Mouse (Mus musculus): ENCODE results near the gene Cfap97d2.
A peak's percentile ranks its signal among the peaks of the same experiment; 100 is the strongest.

The Cfap97d2 gene

DNA sequence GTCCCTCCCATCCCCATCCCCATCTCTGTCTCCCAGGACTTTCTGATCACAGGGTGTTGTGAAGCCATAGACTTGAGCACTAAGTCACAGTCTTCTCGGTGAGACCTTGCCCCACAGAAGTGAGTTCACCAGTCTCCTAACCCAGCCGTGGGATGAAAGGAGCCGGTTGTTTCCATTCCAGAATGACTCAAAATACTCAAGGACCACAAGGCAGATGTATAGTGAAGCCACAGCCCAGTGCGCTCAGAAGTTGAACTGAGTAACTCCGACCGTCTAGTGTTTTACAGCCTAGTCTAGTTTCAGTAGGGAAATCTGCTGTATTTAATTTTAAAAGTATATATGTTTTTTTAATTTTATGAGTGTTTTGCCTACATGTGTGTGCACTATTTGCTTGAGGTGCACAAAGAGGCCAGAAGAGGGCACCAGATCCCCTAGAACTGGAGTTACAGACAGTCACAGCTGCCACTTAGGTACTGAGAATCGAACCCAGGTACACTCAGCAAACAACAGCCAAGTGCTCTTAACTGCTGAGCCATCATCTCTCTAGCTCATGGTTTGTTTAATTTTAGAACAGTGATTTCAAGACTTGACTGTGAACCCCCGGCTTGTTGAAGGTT lies 18.5 kb upstream of the Cfap97d2 start:
- DNase-seq (ENCODE audit: low spot score), result no peak

DNA sequence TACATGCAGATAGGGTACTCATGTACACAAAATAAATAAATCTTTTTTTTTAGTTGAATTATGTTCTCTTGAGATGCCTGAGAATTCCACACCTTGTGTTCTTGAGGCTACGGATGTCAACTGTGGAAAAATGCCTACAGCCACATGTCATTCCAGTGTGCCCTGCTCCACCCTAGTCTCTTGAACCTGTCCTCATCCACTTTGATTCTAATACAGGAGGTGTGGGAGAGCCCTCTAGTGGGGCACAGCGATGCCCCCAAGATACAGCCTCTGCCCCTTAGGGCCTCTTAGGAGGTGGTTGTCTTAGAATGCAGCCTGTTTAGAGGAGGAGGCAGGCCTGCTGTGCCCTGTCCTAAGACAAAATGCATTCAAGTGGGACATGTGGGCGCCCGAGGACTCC lies 17.7 kb upstream of the Cfap97d2 start:
- DNase-seq (ENCODE audit: low spot score), result no peak

DNA sequence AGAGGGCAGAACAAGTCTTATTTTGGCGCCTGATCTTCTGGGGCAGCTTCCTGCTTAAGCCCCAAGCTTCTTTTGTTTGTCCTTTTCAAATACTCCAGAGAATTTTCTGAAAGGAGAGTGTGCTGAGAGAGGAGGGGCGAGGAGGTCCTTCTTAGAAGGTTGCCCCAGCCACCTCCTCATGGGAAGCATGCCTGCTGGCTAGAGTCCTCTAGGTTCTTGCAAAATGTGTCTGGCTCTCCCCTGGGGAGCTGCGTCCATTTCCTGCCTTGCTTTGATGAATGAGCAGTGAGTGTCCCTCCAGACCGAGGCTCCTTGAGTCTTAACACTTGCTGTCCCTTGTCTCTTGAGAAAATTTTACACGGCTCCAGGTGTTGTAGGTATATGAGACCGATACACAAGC lies 17.2 kb upstream of the Cfap97d2 start:
- DNase-seq (ENCODE audit: low spot score), result peak; percentile 47

DNA sequence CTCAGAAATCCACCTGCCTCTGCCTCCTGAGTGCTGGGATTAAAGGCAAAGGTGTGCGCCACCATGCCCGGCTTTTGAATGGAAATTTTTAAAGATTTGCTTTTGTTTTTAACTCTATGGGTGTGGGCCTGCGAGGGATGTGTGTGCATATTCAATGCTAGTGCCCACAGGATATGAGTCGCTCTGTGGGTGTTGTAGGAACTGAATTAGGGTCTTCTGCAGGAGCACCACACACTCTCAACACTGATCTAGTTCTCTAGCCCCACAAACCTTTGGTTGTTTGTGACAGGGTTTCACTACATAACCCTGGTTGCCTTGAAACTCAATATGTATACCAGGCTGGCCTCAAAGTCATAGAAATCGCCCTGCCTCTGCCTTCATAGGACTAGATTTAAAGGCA lies 16.4 kb upstream of the Cfap97d2 start:
- no peak for DNase-seq (ENCODE audit: low spot score)

DNA sequence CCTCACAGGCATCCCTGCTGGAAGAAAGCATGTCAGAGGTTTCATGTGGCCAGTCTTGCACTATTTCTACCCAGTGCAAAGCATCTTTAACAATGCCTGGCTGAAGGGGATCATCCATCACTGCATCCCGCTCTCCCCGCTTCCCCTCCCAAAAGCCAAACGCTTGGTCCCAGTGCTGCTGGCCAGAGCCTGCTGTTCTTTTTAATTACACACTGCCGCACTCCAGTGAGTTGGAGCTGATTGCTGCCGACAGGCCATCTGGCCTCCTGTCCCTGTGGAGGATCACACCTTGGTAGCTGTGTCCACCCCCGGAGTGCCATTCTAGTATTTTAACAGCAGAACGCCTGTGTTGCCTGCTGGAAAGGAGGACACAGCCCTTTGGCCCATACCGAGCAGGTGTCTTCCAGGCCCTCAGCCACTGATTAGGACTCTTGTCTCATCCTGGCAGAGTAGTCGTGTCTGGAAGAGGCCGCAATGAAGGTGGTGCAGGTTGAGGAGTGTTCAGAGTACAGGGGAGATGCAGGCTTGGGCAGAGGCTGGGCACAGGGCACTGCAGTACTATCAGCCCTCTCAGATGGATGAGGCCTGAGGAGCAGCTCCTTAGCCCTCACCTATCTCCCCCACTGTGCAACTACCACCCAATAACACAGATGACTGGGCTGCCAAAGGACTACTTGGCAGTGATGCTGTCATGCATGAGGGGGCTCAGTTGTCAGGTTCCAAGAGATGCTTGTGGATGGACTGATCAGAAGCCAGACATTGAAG lies 13.2 kb upstream of the Cfap97d2 start:
- DNase-seq (ENCODE audit: low spot score), result no peak

DNA sequence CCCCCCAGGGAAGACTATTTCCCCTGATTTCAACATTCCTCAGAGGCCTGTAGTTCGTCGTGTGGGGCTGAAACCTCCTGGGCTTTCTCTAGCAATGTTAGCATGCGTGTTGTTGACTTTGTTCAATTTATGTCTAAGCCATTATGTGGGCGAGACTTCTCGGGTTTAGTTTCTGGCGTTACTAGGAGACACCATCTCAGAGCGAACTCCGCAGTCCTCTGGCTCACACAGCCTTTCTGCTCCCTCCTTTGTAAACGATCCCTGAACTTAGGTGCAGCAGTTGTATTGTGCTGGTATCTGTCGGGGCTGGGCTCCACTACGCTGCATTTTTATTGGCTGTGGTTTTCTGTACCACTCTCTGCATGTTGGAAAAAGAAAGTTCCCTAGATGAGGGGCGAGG lies 11.0 kb upstream of the Cfap97d2 start:
- DNase-seq (ENCODE audit: low spot score), result no peak

DNA sequence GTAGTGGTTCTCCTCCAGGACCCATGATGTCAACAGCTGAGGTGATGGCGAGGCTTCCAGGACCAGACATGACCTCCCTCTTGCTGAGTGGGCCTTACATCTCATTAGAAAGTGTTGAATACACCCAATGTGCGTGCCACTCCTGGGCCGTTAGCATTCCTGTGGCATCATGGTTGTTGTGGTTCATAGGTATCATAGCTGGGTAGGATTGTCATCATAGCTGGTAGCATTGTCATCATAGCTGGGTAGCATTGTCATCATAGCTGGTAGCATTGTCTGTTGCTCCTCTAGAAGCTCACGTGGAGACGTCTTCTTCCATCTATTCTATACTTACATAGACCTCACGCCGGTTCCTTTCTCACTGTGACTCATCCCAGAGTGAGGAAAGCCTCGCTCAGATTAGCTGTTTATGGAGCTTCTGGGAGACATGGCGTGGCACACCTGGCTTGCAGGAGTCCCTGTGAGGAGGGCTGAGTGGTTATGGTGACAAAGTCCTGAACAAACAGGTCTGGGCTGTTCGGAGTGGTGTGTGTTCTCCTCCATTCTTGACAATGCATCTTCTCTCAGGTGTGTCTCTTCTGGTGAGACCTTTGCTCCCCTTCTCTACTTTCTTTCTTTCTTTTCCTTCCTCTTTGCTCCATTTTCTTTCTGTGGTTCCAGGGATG lies 10.4 kb upstream of the Cfap97d2 start:
- no peak for DNase-seq (ENCODE audit: low spot score)

DNA sequence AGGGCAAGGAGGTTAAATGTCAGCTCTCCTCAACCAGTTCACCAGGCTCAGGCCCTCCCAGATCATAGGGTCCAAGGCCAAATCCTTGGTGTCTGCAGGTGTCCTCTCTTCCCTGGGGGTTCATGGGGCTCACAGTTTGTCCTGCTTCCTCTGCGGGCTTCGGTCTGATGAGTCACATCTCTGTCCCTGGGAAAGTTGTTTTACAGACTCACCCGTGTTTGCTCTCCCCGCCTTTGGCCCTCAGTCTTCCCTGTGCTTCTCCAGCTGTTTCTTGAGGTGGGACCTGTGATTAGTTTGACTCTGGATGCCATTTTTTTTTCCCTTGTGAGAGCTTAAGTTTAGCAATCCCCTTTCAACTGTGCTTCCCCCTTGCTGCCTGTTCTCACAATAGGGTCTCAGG lies 9.5 kb upstream of the Cfap97d2 start:
- DNase-seq (ENCODE audit: low spot score), result no peak

DNA sequence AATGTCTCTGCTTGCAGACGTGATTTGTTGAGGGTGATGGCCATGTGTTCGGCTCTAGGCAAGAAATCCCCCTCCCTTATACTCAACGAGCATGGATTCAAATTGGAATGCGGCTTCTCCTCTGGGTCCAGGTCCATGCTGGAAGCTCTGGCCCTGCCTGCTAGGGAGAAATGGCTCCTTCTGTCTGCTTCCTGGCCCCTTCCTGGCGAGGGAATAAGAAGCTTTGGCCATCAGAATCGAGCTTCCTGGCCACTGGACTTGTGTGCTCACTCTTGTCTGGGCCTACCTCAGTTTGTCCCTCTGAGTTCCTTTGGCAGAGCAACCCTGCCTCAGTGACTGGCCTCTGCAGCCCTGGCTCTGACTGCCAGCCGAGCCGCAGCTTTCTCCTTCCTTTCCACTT lies 8.5 kb upstream of the Cfap97d2 start:
- DNase-seq (ENCODE audit: low spot score), result no peak

DNA sequence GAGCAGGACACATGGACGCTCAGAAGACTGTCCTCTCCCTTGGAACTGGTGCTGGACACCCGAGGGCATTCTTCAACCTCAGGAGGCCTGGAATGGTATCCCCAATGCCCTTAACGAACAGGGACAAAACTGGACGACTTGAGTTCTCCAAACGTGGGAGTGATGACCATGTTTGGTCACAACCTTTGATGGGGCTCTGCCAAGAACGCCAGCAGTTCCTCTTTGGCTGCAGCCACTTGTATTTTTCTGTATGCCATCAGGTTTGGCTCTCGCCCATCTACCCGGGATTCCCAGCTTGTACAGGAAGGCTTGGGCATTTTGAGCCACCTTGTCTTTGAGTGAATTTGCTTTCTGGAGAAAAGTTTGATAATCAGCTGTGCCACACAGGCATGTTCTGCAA lies 8.0 kb upstream of the Cfap97d2 start:
- DNase-seq (ENCODE audit: low spot score), result peak; percentile 44

DNA sequence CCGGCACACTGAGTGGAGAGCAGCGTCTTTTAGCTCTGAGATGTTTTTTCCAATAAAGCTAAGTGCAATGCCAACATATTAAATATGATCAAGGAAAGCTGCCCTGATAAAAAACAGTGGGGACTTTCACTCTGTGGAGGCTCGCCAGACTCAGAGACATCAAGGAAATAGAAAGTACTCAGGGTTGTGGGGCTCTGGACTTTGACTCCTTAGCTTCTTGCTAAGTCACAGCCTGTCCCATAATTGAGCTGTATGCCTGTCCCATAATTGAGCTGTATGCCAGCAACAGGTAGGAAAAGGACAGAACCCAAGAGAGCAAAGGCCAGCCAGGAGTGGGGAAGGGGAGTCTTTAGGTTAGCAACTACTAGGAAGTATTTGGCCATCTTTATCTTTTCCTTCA lies 7.4 kb upstream of the Cfap97d2 start:
- DNase-seq (ENCODE audit: low spot score), result no peak

DNA sequence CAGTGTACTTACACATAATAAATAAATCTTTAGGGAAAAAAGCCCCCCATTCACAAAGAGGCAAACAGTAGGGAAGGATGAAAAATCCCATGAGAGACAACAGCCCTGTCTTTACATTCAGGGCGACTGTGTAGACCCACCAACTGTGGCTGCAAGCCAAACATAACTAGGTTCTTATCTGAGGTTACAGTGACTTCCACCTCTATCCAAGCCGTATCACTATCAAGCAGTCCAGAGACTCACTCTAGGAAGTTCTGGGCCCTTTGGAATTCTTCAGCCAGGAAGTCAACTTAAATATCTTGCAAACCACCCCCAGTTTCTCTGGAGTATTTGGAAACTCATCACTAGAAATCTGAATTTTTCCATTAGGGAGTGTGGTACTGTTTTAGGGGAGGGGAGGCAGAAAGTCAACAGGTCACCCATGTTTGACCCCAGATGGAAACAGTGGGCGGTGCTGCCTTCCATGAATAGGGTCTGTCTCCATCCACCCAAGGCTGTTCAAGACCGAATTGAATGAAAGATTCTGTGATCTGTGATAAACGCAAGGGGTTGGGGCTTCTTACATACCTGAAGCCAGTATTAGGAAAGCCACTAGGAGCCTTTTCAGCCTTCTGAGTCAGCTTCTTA lies 6.3 kb upstream of the Cfap97d2 start:
- no peak for DNase-seq (ENCODE audit: low spot score)

DNA sequence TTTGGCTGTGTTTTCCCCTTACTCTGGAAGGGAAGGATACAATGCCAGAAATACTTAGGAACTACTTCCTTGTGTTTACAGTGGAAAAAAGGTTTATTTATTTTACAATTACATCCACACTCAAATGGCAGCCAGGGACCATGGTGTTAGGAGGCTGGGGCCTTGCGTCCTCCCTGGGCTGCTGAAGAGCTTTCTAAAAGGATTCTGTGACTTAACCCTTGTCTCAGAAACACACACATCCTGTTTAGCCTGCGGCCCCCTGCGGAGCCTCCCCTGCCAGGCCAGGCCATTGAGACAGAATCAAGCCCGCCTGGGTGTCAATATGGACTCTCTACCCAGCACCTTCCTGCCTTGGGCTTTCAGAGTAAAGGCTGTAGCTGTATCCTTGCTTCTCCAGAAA lies 2.9 kb upstream of the Cfap97d2 start:
- DNase-seq (ENCODE audit: low spot score), result no peak

DNA sequence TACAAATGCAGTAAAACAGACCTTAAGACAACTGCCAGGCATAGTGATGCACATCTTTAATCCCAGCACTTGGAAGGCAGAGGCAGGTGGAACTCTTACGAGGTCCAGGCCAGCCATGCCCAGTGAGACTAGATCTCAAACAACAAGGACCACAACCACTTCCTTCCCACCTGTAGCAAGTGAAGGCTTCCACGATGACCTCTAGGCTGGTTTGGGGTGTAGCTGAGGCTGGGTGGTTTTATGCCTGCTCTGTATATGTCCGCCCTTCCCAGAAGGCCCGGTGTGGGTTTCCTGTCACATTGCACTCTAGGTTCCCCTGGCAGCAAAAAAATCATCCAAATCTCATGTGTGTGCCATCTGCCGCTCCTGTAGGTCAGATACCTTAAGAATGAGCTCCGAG lies 1.9 kb upstream of the Cfap97d2 start:
- no peak for DNase-seq (ENCODE audit: low spot score)

DNA sequence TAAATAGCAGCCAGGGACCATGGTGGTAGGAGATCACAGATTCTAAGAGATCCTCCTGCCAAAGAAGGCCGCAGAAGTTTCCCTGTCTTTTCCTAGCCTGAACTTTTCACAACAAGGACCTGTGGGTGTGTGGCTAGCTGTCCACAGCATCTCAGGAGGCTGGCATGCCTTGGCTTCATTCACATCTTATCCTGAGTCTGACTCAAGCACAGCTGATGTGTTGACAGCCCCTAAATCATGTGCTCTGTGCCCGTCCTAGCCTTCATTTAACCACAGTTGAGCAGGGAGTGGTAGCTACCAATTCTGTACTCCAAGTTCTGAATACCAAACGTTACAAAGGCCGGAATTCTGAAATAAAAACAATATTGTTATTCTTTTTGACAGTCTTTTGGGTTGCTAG lies 1.4 kb upstream of the Cfap97d2 start:
- no peak for DNase-seq (ENCODE audit: low spot score)

DNA sequence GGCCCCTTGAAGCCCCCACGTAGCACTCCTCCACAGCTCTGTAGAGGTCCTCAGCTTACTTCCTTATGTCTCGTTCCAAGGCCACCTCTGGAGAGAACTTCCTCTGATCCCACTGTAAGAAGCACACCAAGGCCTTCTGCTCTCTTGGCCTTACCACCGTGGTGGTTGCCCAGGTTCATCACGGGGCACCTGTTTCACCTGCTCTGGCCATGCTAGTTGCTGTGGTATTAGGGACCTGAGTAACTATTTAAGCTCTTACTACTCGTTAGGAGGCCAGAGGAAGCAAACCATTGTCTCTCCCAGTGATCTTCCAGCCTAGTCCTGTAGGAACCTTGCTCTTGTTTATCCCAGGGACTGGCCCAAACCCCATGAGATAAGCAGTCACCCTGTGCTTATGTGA lies 1.2 kb downstream of the Cfap97d2 start:
- DNase-seq (ENCODE audit: low spot score), result no peak

DNA sequence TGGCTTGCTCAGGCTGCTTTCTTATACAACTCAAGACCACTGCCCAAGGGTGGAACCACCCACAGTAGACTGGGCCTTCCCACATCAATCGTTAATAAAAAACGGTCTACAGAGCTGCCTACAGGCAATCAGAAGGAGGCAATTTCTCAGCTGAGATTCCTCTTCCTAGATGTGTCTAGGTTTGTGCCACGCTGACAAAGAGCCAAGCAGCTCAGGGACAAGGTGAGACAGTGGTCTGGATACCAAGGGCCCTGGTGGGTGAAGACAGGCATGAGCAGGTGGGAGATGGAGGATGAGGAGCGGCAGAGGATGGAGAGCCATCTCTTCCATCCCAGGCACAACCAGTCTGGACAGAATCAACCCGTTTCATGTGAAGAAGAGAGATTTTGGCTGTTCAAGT lies 2.8 kb downstream of the Cfap97d2 start:
- DNase-seq (ENCODE audit: low spot score), result no peak

DNA sequence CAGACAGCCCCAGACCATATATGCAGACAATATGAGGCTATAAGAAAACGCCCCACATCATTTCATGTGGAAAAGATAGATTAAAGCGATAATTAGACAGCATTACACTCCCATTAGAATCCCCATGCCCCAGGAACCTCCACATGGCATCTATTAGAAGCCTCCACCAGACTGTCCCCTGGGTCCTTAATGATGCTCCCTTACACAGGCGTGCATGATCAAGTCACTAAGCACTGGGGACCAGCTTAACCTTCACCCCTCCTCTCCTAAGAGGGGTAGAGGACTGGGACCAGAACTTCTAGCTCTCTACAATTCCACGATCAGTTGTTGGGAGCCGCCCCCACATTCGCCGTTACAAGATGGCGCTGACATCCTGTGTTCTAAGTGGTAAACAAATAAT lies 13.3 kb downstream of the Cfap97d2 start:
- no peak for DNase-seq (ENCODE audit: low spot score)

DNA sequence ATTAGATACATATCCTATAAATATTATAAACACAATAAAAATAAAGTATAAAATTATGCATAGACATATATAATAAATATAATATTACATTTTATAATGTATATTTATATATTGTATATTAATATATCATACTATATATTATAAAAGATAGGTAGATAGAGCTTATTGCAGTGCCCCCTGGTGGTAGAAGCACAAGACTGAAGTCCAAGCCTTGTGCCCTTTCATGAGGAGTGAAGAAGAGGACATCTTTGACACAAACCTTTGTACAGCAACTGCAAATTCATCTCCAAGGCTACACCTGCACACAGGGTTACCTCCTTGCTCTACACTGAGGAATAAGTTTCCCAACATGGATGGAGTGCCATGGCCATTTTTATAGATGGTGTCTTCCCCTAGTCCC lies 20.0 kb downstream of the Cfap97d2 start:
- peak; percentile 53 for DNase-seq (ENCODE audit: low spot score)

DNA sequence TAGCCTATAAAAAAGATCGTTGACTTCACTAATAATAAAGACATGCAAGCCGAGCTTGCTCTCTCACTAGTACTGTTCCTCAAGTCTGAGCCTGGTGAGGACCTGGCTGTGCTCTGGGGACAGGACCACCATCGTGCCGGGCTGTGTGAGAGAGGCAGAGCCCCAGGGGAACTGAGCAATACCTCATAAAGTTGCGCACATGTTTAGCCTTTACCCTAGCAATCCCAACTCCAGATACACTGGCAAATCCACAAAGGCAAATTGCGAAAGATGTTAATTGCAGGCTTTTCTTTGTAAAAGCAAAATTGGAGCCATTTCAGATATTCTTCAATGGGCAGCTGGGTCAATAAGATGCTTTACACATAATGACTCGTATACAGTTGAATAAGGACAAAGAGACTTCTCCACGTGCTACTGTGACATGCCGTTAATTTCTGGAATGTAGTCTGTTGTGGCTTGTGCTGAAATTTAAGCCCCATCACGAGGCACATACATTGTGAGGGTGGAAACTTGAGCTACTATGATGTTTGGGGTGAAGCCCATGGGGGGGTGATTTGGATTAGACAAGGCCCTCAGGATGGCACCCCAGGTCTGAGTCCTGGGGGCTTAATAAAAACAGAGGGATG lies 21.9 kb downstream of the Cfap97d2 start:
- no peak for DNase-seq (ENCODE audit: low spot score)

DNA sequence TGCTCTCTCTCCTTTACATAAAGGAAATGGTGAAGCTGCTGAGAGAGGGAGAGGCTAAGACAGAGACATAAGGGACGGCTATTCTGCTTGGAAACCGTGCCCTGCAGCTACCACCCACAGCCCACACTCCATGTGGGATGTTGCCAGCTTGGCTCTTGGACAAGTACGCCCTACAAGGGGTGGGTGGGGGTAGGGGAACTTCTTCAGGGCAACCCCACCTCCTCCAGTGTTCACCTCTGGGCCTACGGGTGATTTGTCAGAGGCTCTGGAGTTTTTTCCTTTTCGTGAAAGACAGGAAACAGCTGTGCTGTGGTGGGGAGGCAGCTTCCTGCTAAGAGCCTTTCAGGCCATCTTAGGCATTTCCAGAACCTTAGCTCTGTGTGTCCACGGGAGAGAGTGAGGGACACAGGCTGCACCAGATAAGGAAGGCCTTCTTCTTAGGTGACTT lies 34.7 kb downstream of the Cfap97d2 start:
- DNase-seq (ENCODE audit: low spot score), result peak; percentile 22

DNA sequence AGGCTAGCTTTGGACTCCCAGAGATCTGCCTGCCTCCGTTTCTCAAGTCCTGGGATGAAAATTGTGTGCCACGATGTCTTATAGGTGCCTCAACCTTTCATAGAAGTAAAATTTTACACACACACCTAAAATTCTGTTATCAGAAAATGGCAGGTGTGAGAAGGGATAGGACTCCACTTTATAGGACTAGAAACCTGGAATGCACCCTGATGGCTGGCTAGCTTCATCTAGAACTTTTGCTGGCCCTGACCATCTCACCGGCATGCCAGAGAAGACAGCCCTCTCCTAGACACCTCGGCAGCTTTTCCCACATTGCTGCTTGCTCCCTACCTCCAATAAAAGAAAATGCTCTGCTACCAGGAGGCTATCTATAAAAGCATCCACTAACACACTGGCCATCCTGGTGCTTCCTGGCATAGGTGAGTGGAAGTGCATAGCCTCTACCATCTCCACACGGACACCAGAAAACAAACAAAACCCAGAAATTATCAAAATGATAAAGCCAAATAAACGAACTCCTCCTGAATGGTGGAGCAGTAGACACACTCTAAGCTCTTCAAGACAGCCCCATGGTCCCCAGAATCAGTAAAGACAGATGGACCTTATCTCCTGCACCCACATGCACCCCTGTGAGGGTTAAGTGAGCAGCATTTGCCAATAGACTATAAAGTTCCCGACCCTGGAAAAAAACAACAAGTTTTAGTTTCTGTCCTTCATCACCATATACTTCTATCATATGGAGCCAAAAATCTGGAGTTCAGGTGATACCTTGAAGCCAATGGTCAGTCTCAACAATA lies 35.3 kb downstream of the Cfap97d2 start:
- DNase-seq (ENCODE audit: low spot score), result no peak
